Mouse (Mus musculus) G1E (cell line): ENCODE measurements around the gene Unc5b. TPM values are rescaled to one million over a fixed set of nuclear protein-coding genes. Genes with fewer than 3 reads are reported as not detected.

Experiments used
- ATAC-seq: 2 replicates; pipeline ENCODE4 v1.8.0; 2016; ENCODE audit warnings: mild to moderate bottlenecking; ENCODE audit not compliant: insufficient number of reproducible peaks, poor library complexity, low FRiP score, severe bottlenecking; ENCODE audit errors: extremely low read depth
- DNase-seq: peaks from one replicate; pipeline ENCODE4 v3.0.0; 2012; ENCODE audit warnings: low spot score
- H3K27me3 ChIP-seq: 2 replicates; pipeline ENCODE4 v1.6.1; 2012; ENCODE audit warnings: mild to moderate bottlenecking, low read length, inconsistent platforms; ENCODE audit not compliant: insufficient read depth
- H3K36me3 ChIP-seq: replicated peaks from 2 replicates; pipeline ENCODE3; 2012; ENCODE audit warnings: mild to moderate bottlenecking, inconsistent platforms
- H3K4me1 ChIP-seq: 2 replicates; pipeline ENCODE4 v1.6.1; 2012; ENCODE audit warnings: low read depth, low read length, inconsistent platforms, mixed read lengths; ENCODE audit not compliant: insufficient read depth
- H3K4me3 ChIP-seq: 2 replicates; pipeline ENCODE4 v1.5.1; 2012; ENCODE audit warnings: low read depth, mild to moderate bottlenecking, inconsistent platforms, low read length, moderate library complexity, mixed read lengths
- H3K9me3 ChIP-seq: replicated peaks from 2 replicates; pipeline ENCODE4 v1.6.1; 2012; ENCODE audit warnings: inconsistent platforms
- CTCF ChIP-seq: IDR thresholded peaks from 2 replicates; pipeline ENCODE4 v1.5.1; 2012; ENCODE audit warnings: low read depth, low read length, inconsistent platforms, mixed read lengths
- GATA1 ChIP-seq: IDR thresholded peaks from 2 replicates; pipeline ENCODE4 v1.6.1; 2012; ENCODE audit warnings: borderline replicate concordance, low read length, inconsistent platforms, mixed read lengths
- GATA2 ChIP-seq: IDR thresholded peaks from 2 replicates; pipeline ENCODE4 v1.6.1; 2012; ENCODE audit warnings: low read depth, low read length, inconsistent platforms, borderline replicate concordance
- POLR2AphosphoS5 ChIP-seq: IDR thresholded peaks from 2 replicates; pipeline ENCODE4 v1.6.1; 2012; ENCODE audit warnings: low read depth, low read length, inconsistent platforms; ENCODE audit not compliant: insufficient replicate concordance
- TAL1 ChIP-seq: conservative IDR thresholded peaks from 2 replicates; pipeline ENCODE4 v1.6.1; 2012; ENCODE audit warnings: low read depth, low read length, inconsistent platforms, mixed read lengths
- polyA plus RNA-seq: library from polyadenylated mRNA; stranded (reverse); fragments of >175 nt; gene quantifications from 2 replicates; pipeline ENCODE4 v1.2.3, GENCODE M21; 2012
- total RNA-seq, 2 experiments: library from RNA; stranded (forward) in 1 of 2; stranded (reverse) in 1 of 2; fragments of 200-1000 nt in 1 of 2; fragments of >200 nt in 1 of 2; fragmentation: Nextera tagmentation in 1 of 2; gene quantifications; 2 replicates each; pipeline ENCODE4 v1.2.3; 2014 to 2017

The Unc5b gene
- total and polyA plus RNA-seq, 3 experiments, result under 0.01 TPM; not detected in 2

GRCm38 (mm10) chr10:60811792-60812525 is 19.4 kb downstream of the Unc5b start:
- Histone ChIP-seq H3K4me3 (no peak overlapping the region), H3K27me3 (no peaks in the 10 kb centered on the region), H3K9me3 (peaks cover 60% of the 10 kb centered on the region), H3K36me3 (no peaks in the 10 kb centered on the region), H3K4me1 (no peaks in the 10 kb centered on the region)
- no peak for TF ChIP-seq GATA2
- no peak for TF ChIP-seq POLR2AphosphoS5
- TF ChIP-seq CTCF, result no peak
- no peak for TF ChIP-seq TAL1
- TF ChIP-seq GATA1, result no peak
- ATAC-seq, result no peak
- no peak for DNase-seq

GRCm38 (mm10) chr10:60808447-60808846 is 22.9 kb downstream of the Unc5b start:
- H3K27me3 ChIP-seq, result no peaks in the 10 kb centered on the region
- TF ChIP-seq GATA2 (no peak), CTCF (no peak), TAL1 (no peak), GATA1 (no peak), POLR2AphosphoS5 (no peak)
- no peak overlapping the region for H3K4me3 ChIP-seq
- no peaks in the 10 kb centered on the region for H3K36me3 ChIP-seq
- DNase-seq (no peak), ATAC-seq (no peak)
- no peaks in the 10 kb centered on the region for H3K4me1 ChIP-seq
- H3K9me3 ChIP-seq, result peaks cover 70% of the 10 kb centered on the region

GRCm38 (mm10) chr10:60807531-60808185 is 23.7 kb downstream of the Unc5b start:
- no peaks in the 10 kb centered on the region for H3K4me1 ChIP-seq
- peaks cover 71% of the 10 kb centered on the region for H3K9me3 ChIP-seq
- no peak overlapping the region for H3K4me3 ChIP-seq
- DNase-seq, result no peak
- ATAC-seq, result no peak
- no peaks in the 10 kb centered on the region for H3K27me3 ChIP-seq
- H3K36me3 ChIP-seq, result no peaks in the 10 kb centered on the region
- no peak for TF ChIP-seq POLR2AphosphoS5
- no peak for TF ChIP-seq GATA1
- TF ChIP-seq TAL1, result no peak
- no peak for TF ChIP-seq GATA2
- no peak for TF ChIP-seq CTCF

- Histone ChIP-seq H3K4me1 (no peaks in the 10 kb centered on the region), H3K9me3 (peaks cover 71% of the 10 kb centered on the region), H3K36me3 (no peaks in the 10 kb centered on the region), H3K4me3 (no peak overlapping the region), H3K27me3 (no peaks in the 10 kb centered on the region)
- no peak for DNase-seq
- ATAC-seq, result no peak
- TF ChIP-seq TAL1 (no peak), GATA2 (no peak), POLR2AphosphoS5 (no peak), CTCF (no peak), GATA1 (no peak)
These were observed 25.2 kb downstream of the Unc5b start for GRCm38 (mm10) chr10:60806207-60806538.

- H3K27me3 ChIP-seq, result no peaks in the 10 kb centered on the region
- peaks cover 69% of the 10 kb centered on the region for H3K9me3 ChIP-seq
- no peak overlapping the region for H3K4me3 ChIP-seq
- DNase-seq, result no peak
- TF ChIP-seq POLR2AphosphoS5, result no peak
- no peak for TF ChIP-seq TAL1
- TF ChIP-seq GATA1, result no peak
- no peak for TF ChIP-seq GATA2
- no peak for TF ChIP-seq CTCF
- H3K36me3 ChIP-seq, result no peaks in the 10 kb centered on the region
- ATAC-seq, result no peak
- no peaks in the 10 kb centered on the region for H3K4me1 ChIP-seq
These were observed 25.8 kb downstream of the Unc5b start for GRCm38 (mm10) chr10:60805436-60806206.

GRCm38 (mm10) chr10:60804865-60805264 is 26.5 kb downstream of the Unc5b start:
- no peaks in the 10 kb centered on the region for H3K4me1 ChIP-seq

More at GRCm38 (mm10) chr10:60804865-60805264, 26.5 kb downstream of the Unc5b start:
- H3K27me3 ChIP-seq, result no peaks in the 10 kb centered on the region
- peaks cover 67% of the 10 kb centered on the region for H3K9me3 ChIP-seq
- no peaks in the 10 kb centered on the region for H3K36me3 ChIP-seq
- TF ChIP-seq GATA2, result no peak
- no peak for TF ChIP-seq TAL1
- TF ChIP-seq POLR2AphosphoS5, result no peak
- TF ChIP-seq GATA1, result no peak
- H3K4me3 ChIP-seq, result no peak overlapping the region
- ATAC-seq, result no peak
- no peak for DNase-seq
